Mouse (Mus musculus): ENCODE results near the gene Ptpre.
"Not testable (repeated sequence)": the region's sequence is repeated elsewhere in the genome, so short reads cannot be mapped to it uniquely, and the experiment has no call there.

Gene Ptpre

GRCm38 (mm10) chr7:135650061-135650460, 112.8 kb downstream of the Ptpre start:
- no peak for DNase-seq

GRCm38 (mm10) chr7:135651831-135652511, 114.7 kb downstream of the Ptpre start:
- no peak for DNase-seq

GRCm38 (mm10) chr7:135652781-135653180, 115.5 kb downstream of the Ptpre start:
- no peak for DNase-seq

- DNase-seq, result no peak
Observed at GRCm38 (mm10) chr7:135653601-135654000, 116.3 kb downstream of the Ptpre start.

GRCm38 (mm10) chr7:135654288-135654687, 117.0 kb downstream of the Ptpre start:
- DNase-seq, result no peak

- no peak for DNase-seq
Observed at GRCm38 (mm10) chr7:135655113-135655512, 117.8 kb downstream of the Ptpre start.

DNA sequence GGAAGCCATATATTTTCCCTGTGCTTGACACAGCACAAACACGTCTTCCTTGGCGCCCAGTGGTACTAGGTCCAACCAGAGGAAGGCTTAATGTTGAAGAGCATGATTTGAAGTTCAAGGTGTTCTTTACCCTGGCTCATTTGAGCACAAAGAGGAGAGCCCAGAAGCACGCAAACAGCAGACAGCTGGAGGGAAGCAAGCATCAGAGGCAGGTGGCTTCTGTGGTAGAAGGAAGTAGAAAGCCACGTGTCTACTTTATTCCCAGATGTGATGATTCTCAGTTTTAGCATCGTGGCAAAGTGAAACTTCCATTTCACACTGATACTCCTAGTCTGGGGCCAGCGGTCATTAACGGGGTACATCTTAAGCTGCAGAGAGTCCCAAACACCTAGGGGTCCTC, 120.9 kb downstream of the Ptpre start:
- DNase-seq, result no peak

- DNase-seq, result no peak
Observed at GRCm38 (mm10) chr7:135659314-135659935, 122.1 kb downstream of the Ptpre start.

- DNase-seq, result no peak
Observed at GRCm38 (mm10) chr7:135660314-135660713, 123.0 kb downstream of the Ptpre start.

GRCm38 (mm10) chr7:135664211-135664610, 126.9 kb downstream of the Ptpre start:
- no peak for DNase-seq

DNA sequence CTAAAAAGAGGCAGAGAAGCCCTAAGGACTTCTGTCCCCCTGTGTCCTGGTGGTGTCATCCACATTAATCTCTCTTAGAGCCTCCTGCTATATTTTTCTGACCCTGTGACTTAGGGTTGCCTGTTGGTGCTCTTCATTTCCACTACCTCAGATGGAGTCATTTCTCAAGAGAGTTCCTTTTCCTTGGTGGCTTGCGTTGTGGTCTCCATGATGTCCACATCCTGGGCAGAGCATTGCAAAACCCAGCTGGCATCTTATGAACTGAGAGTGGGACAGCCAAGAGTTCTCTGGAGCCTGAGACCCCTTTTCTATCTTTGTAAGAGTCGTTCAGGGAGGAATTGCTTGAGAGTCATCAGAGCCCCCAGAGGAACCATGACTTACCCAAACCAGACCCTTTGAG, 129.0 kb downstream of the Ptpre start:
- no peak for DNase-seq

- DNase-seq, result peak; percentile 72
Observed at GRCm38 (mm10) chr7:135668852-135669739, 131.8 kb downstream of the Ptpre start.

- no peak for DNase-seq
Observed at GRCm38 (mm10) chr7:135673576-135673975, 136.3 kb downstream of the Ptpre start.

DNA sequence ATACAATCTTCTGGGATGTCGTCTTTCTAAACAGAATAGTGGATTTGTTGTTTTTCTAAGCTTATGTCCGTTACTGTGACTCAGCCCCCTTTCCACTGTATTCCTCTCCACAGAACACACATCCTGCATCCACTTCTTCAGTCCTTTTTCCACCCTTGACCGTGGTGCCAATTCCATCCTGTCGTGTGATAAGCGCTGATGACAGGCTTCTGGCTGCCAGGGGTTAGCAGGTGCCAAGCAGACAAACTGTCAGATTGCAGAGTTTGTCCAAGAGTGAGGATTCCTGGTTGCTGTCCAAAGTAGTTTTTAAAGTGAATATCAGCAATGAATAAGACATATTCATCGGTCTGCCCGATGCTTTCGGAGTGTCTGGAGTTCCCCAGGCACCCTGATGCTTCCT, 139.4 kb downstream of the Ptpre start:
- DNase-seq, result no peak

DNA sequence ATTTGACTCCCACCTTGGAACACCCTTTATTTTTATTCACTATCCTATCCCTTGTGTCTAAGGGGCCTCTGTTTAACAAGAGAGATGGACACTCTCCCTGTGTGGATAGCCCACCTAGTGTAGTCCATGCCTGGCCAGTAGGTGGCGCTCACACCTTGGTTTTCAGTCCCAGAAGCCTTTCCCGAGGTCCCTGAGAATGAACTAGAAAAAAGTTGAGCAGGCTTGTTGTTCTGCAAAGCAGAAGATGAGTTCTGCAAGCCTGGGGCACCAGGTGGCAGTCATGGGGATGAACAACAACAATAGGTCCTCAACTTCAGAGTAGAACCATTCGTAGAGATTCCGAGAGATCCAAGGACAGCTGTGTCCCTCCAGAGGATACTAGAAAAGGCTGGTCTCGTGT, 143.1 kb downstream of the Ptpre start:
- peak; percentile 79 for DNase-seq

DNA sequence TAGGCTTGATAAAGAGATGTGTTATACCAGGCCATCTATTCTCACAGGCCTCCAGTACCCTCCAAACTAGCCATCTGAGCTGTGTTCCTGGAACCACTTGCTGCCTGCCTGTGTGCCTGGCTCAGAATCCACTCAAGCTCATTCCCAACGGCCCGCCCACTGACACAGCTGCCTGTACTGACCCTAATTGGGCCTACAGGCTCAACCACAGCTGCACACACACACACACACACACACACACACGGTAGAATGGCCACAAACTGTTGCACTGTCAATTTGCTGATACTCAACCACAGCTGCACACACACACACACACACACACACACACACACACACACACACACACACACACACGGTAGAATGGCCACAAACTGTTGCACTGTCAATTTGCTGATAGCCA, 146.8 kb downstream of the Ptpre start:
- not testable (repeated sequence) for DNase-seq

GRCm38 (mm10) chr7:135684938-135685337, 147.7 kb downstream of the Ptpre start:
- no peak for DNase-seq

DNA sequence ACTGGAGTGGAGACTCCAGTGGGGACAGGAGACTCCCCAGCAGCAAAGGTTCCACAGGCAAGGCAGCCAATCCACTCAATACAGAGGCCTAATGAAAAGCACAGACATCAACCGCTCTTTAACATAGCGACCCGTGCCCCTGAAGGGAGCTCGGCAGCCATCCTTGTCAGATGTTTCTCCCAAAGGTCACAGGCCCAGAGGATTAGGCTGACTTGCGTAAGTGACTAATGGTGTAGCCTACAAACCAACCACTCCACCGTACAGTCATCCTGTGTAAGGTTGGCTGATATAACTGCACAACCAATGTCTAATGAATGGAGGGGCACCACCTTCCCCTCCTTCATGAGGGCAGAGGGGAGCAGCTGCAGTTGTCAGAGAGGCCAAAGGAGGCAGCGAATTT, 152.1 kb downstream of the Ptpre start:
- DNase-seq, result no peak

- no peak for DNase-seq
Observed at GRCm38 (mm10) chr7:135691941-135692340, 154.7 kb downstream of the Ptpre start.

DNA sequence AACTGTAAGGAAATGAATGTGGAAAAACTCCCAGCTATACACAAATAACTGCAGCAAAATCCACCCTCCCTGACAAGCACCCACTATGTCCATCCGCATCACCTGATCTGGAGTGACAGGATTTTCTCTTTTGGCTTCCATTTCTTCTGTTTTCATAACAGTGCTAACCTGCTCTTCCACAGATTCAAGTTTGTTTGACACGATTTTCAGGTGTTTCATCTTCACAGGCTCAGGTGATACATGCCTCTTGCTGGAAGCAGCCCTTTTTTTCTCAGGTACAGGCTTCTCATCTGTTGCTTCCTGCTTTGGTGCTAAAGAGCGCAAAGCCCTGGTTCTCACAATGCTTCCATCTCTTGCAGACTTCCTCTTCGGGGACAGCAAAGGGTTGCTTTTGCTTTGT, 156.8 kb downstream of the Ptpre start:
- no peak for DNase-seq

- no peak for DNase-seq
Observed at GRCm38 (mm10) chr7:135694796-135695195, 157.5 kb downstream of the Ptpre start.

- DNase-seq, result no peak
Observed at GRCm38 (mm10) chr7:135696127-135696526, 158.8 kb downstream of the Ptpre start.

DNA sequence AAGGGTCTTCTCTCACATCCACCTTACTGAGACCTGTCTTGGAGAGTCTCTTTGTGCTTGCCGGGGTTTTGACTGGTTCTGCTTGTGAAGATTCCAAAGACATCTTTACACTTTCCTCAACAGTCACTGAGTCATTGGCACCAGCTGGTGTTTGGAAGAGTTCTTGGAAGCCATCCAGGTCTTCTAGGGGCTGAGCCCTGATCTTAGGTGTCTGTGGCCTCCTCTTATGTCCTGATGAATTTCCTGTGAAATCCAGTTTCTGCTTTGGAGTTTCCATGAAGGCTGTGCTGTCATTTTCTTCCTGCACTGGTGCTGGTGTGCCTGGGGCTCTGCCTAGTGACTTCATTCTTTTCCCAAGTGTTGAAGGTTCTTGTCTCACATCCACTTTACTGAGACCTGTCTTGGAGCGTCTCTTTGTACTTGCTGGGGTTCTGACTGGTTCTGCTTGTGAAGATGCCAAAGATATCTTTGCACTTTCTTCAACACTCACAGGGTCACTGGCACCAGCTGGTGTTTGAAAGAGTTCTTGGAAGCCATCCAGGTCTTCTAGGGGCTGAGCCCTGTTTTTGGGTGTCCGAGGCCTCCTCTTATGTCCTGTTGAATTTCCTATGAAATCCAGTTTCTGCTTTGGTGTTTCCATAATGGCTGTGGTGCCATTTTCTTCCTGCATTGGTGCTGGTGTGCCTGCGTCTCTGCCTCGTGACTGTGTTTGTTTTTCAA, 159.9 kb downstream of the Ptpre start:
- not testable (repeated sequence) for DNase-seq

Measured in right cerebral cortex, postnatal 4 days (tissue).